Mouse (Mus musculus) limb, embryonic 14.5 days (tissue): ENCODE results near the gene Plxdc2. TPM values are rescaled to one million over a fixed set of nuclear protein-coding genes. Genes with fewer than 3 reads are reported as not detected.

Experiments
- ATAC-seq: fragments of 200-750 bp; cut with Nextera tagmentation; 2 replicates; pipeline ENCODE4 v1.8.0; 2017; ENCODE audit warnings: low read depth, moderate number of reproducible peaks, moderate TSS enrichment; ENCODE audit not compliant: low FRiP score
- DNase-seq: peaks from one replicate; pipeline ENCODE4 v3.0.0-alpha.2; 2015; ENCODE audit warnings: low spot score
- H3K27ac ChIP-seq: fragments of 300-500 bp; sonication (generic); replicated peaks from 2 replicates; pipeline ENCODE4 v1.5.1; 2014; ENCODE audit warnings: low read depth, mild to moderate bottlenecking, low read length, moderate library complexity, mixed read lengths
- H3K27me3 ChIP-seq: fragments of 300-500 bp; sonication (generic); 2 replicates; pipeline ENCODE4 v1.6.1; 2014; ENCODE audit warnings: low read length, mixed read lengths; ENCODE audit not compliant: control insufficient read depth, insufficient read depth
- H3K36me3 ChIP-seq: fragments of 300-500 bp; sonication (generic); 2 replicates; pipeline ENCODE4 v1.6.1; 2014; ENCODE audit warnings: mild to moderate bottlenecking, low read length, moderate library complexity, mixed read lengths; ENCODE audit not compliant: control insufficient read depth, insufficient read depth
- H3K4me1 ChIP-seq: fragments of 300-500 bp; sonication (generic); 2 replicates; pipeline ENCODE4 v1.6.1; 2014; ENCODE audit warnings: antibody characterized with exemption, low read length, mixed read lengths; ENCODE audit not compliant: control insufficient read depth, insufficient read depth
- H3K4me2 ChIP-seq: fragments of 300-500 bp; sonication (generic); replicated peaks from 2 replicates; pipeline ENCODE4 v1.6.1; 2014; ENCODE audit warnings: low read depth, mild to moderate bottlenecking, low read length, moderate library complexity; ENCODE audit not compliant: severe bottlenecking
- H3K4me3 ChIP-seq: fragments of 300-500 bp; sonication (generic); replicated peaks from 2 replicates; pipeline ENCODE4 v1.5.1; 2014; ENCODE audit warnings: low read length
- H3K9ac ChIP-seq: fragments of 300-500 bp; sonication (generic); 2 replicates; pipeline ENCODE4 v1.6.1; 2014; ENCODE audit warnings: mild to moderate bottlenecking, low read depth, low read length, moderate library complexity; ENCODE audit not compliant: severe bottlenecking
- H3K9me3 ChIP-seq: fragments of 300-500 bp; sonication (generic); 2 replicates; pipeline ENCODE4 v1.6.1; 2016; ENCODE audit warnings: low read length; ENCODE audit not compliant: control insufficient read depth
- POLR2A ChIP-seq: fragments of 200-500 bp; IDR thresholded peaks from 2 replicates; pipeline ENCODE4 v1.8.0; 2012; ENCODE audit warnings: inconsistent platforms, mild to moderate bottlenecking, moderate library complexity, borderline replicate concordance; ENCODE audit not compliant: insufficient read depth, insufficient read length; ENCODE audit errors: extremely low read depth
- WGBS: fragments of 180-500 bp; shearing (Covaris S2); extraction: QIAGEN DNeasy Blood & Tissue Kit; methylation state at CpG from one replicate; pipeline ENCODE4 v1.1.7; 2014; 5-methylcytosine and 5-hydroxymethylcytosine counted together
- polyA plus RNA-seq, 2 experiments: library from polyadenylated mRNA; depleted of rRNA in 1 of 2; stranded (reverse) in 1 of 2; unstranded in 1 of 2; fragments of >200 nt; fragmentation: Nextera tagmentation in 1 of 2; extraction: Ambion mirVana in 1 of 2; gene quantifications; 2 replicates each; pipeline versions ENCODE4 v1.2.1 to v1.2.3; 2012 to 2014

Gene Plxdc2
- polyA plus RNA-seq, 2 experiments: 18.2 to 46.3 TPM

GRCm38 (mm10) chr2:16576566-16576965, 220.5 kb downstream of the Plxdc2 start:
- no peaks in the 10 kb centered on the region for H3K36me3 ChIP-seq
- H3K4me1 ChIP-seq: no peaks in the 10 kb centered on the region
- no peak for ATAC-seq
- TF ChIP-seq POLR2A: no peak
- no peak overlapping the region for H3K4me2 ChIP-seq
- no peak overlapping the region for H3K4me3 ChIP-seq
- no peaks in the 10 kb centered on the region for H3K9me3 ChIP-seq
- H3K27me3 ChIP-seq: no peaks in the 10 kb centered on the region
- H3K27ac ChIP-seq: no peak overlapping the region
- DNase-seq: no peak
- no peak overlapping the region for H3K9ac ChIP-seq

GRCm38 (mm10) chr2:16578153-16578552, 222.0 kb downstream of the Plxdc2 start:
- Histone ChIP-seq H3K9me3 (no peaks in the 10 kb centered on the region), H3K4me1 (no peaks in the 10 kb centered on the region), H3K9ac (no peak overlapping the region), H3K27me3 (no peaks in the 10 kb centered on the region), H3K27ac (no peak overlapping the region), H3K36me3 (no peaks in the 10 kb centered on the region), H3K4me3 (no peak overlapping the region), H3K4me2 (no peak overlapping the region)
- no peak for TF ChIP-seq POLR2A
- 13% methylated on average over 1 of the region's 1 CpGs for WGBS
- peak; percentile 72 for ATAC-seq
- DNase-seq: peak; percentile 18

GRCm38 (mm10) chr2:16588546-16588945, 232.4 kb downstream of the Plxdc2 start:
- Histone ChIP-seq H3K27ac (no peak overlapping the region), H3K4me1 (no peaks in the 10 kb centered on the region), H3K4me2 (no peak overlapping the region), H3K9ac (no peak overlapping the region), H3K9me3 (no peaks in the 10 kb centered on the region), H3K4me3 (no peak overlapping the region), H3K27me3 (no peaks in the 10 kb centered on the region), H3K36me3 (no peaks in the 10 kb centered on the region)
- ATAC-seq (no peak), DNase-seq (no peak)
- TF ChIP-seq POLR2A: no peak

- Histone ChIP-seq H3K27ac (no peak overlapping the region), H3K4me2 (no peak overlapping the region), H3K27me3 (no peaks in the 10 kb centered on the region), H3K4me3 (no peak overlapping the region), H3K4me1 (no peaks in the 10 kb centered on the region), H3K36me3 (no peaks in the 10 kb centered on the region), H3K9me3 (no peaks in the 10 kb centered on the region), H3K9ac (no peak overlapping the region)
- 74% methylated on average over 1 of the region's 1 CpGs for WGBS
- DNase-seq (no peak), ATAC-seq (no peak)
- TF ChIP-seq POLR2A: no peak
These were observed 239.3 kb downstream of the Plxdc2 start for GRCm38 (mm10) chr2:16595451-16595850.

GRCm38 (mm10) chr2:16598231-16598630, 242.1 kb downstream of the Plxdc2 start:
- Histone ChIP-seq H3K4me2 (no peak overlapping the region), H3K27me3 (no peaks in the 10 kb centered on the region), H3K36me3 (no peaks in the 10 kb centered on the region), H3K4me3 (no peak overlapping the region), H3K9me3 (no peaks in the 10 kb centered on the region), H3K27ac (no peak overlapping the region), H3K4me1 (no peaks in the 10 kb centered on the region), H3K9ac (no peak overlapping the region)
- ATAC-seq (no peak), DNase-seq (no peak)
- 67% methylated on average over 3 of the region's 3 CpGs for WGBS
- no peak for TF ChIP-seq POLR2A

GRCm38 (mm10) chr2:16604291-16604690, 248.2 kb downstream of the Plxdc2 start:
- Histone ChIP-seq H3K27ac (no peak overlapping the region), H3K4me2 (no peak overlapping the region), H3K36me3 (no peaks in the 10 kb centered on the region), H3K9me3 (no peaks in the 10 kb centered on the region), H3K4me3 (no peak overlapping the region), H3K27me3 (no peaks in the 10 kb centered on the region), H3K9ac (no peak overlapping the region), H3K4me1 (no peaks in the 10 kb centered on the region)
- TF ChIP-seq POLR2A: no peak
- DNase-seq: no peak
- WGBS: 70% methylated on average over 3 of the region's 3 CpGs
- no peak for ATAC-seq
